Mouse (Mus musculus) stomach, embryonic 15.5 days (tissue): ENCODE results near the gene Tex46. TPM values are rescaled to one million over a fixed set of nuclear protein-coding genes. Genes with fewer than 3 reads are reported as not detected.

Source experiments
- ATAC-seq: fragments of 200-750 bp; cut with Nextera tagmentation; 2 replicates; pipeline ENCODE4 v1.8.0; 2017; ENCODE audit warnings: low read depth, moderate number of reproducible peaks, moderate TSS enrichment; ENCODE audit not compliant: insufficient read depth, low FRiP score
- H3K27ac ChIP-seq: fragments of 300-500 bp; sonication (generic); 2 replicates; pipeline ENCODE4 v1.5.1; 2015; ENCODE audit warnings: mild to moderate bottlenecking, inconsistent platforms
- H3K27me3 ChIP-seq: fragments of 300-500 bp; sonication (generic); replicated peaks from 2 replicates; pipeline ENCODE4 v1.6.1; 2015; ENCODE audit warnings: inconsistent platforms
- H3K36me3 ChIP-seq: fragments of 300-500 bp; sonication (generic); 2 replicates; pipeline ENCODE4 v1.6.1; 2015; ENCODE audit warnings: inconsistent platforms
- H3K4me1 ChIP-seq: fragments of 300-500 bp; sonication (generic); 2 replicates; pipeline ENCODE4 v1.6.1; 2015; ENCODE audit warnings: inconsistent platforms
- H3K4me2 ChIP-seq: fragments of 300-500 bp; sonication (generic); 2 replicates; pipeline ENCODE4 v1.6.1; 2015; ENCODE audit warnings: mild to moderate bottlenecking, inconsistent platforms
- H3K4me3 ChIP-seq: fragments of 300-500 bp; sonication (generic); replicated peaks from 2 replicates; pipeline ENCODE4 v1.5.1; 2015; ENCODE audit warnings: inconsistent platforms
- H3K9ac ChIP-seq: fragments of 300-500 bp; sonication (generic); 2 replicates; pipeline ENCODE4 v1.6.1; 2015; ENCODE audit warnings: inconsistent platforms
- H3K9me3 ChIP-seq: fragments of 300-500 bp; sonication (generic); 2 replicates; pipeline ENCODE4 v1.6.1; 2016; ENCODE audit warnings: inconsistent platforms
- WGBS: fragments of 180-500 bp; shearing (Covaris S2); methylation state at CpG from one replicate; pipeline ENCODE4 v1.1.7; 2015; 5-methylcytosine and 5-hydroxymethylcytosine counted together
- microRNA-seq: library from miRNA; unstranded; fragments of <30 nt; microRNA quantifications from one replicate; pipeline ENCODE4, GENCODE M21; 2016
- polyA plus RNA-seq: library from polyadenylated mRNA; unstranded; fragments of >200 nt; fragmentation: Nextera tagmentation; extraction: Ambion mirVana; gene quantifications from 2 replicates; pipeline ENCODE4 v1.2.1, GENCODE M21; 2015

Tex46 gene
- polyA plus RNA-seq, 1 experiment from 2014 or later, result not detected

DNA sequence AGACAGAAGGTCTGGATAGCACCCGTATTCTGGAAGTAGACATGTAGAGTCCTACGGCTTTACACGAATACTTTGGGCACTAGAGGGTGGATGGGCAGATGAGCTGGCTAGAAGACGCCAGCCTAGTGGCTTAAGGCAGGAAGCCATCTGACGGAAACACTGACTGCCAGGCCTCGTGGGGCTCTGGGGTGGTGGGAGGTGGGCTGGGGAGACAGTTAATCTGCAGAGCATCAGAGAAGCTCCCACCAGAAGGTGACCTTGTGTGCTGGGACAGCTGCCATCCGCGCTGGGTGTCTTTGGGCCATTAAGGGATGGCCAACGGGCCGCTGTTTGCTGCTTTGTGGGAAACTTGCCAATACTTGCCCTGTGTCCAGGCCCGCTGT, 42.3 kb downstream of the Tex46 start:
- Histone ChIP-seq H3K9me3 (no peaks in the 10 kb centered on the region), H3K4me1 (peaks cover 15% of the 10 kb centered on the region), H3K36me3 (peaks cover 16% of the 10 kb centered on the region), H3K27ac (no peak overlapping the region), H3K27me3 (no peaks in the 10 kb centered on the region), H3K9ac (no peak overlapping the region), H3K4me2 (no peak overlapping the region), H3K4me3 (no peak overlapping the region)
- 72% methylated on average over 11 of the region's 11 CpGs for WGBS
- ATAC-seq, result no peak

DNA sequence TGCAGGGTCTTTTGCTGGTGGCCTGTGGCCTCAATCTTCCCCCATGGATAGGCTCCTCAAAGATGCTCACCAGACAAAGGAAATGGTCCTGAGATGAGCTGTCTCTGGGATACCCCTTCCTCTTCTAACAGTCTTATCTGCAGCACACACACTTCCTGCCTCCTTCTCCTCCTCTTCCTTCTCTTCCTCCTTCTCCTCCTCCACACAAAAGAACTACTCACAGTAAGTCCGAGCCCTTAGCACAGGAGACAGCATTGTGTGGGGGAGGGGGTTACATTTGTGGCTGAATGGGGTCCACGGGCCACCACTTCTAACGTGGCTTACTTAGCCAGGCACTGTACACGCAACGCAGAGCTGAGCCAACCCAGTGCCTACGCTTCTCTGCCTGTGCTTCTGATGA, 42.8 kb downstream of the Tex46 start:
- H3K4me2 ChIP-seq, result no peak overlapping the region
- H3K27me3 ChIP-seq, result no peaks in the 10 kb centered on the region
- H3K9ac ChIP-seq, result no peak overlapping the region
- H3K36me3 ChIP-seq, result peaks cover 16% of the 10 kb centered on the region
- no peak overlapping the region for H3K4me3 ChIP-seq
- H3K4me1 ChIP-seq, result peaks cover 15% of the 10 kb centered on the region
- H3K27ac ChIP-seq, result no peak overlapping the region
- H3K9me3 ChIP-seq, result no peaks in the 10 kb centered on the region
- no peak for ATAC-seq
- WGBS, result 69% methylated on average over 6 of the region's 6 CpGs

DNA sequence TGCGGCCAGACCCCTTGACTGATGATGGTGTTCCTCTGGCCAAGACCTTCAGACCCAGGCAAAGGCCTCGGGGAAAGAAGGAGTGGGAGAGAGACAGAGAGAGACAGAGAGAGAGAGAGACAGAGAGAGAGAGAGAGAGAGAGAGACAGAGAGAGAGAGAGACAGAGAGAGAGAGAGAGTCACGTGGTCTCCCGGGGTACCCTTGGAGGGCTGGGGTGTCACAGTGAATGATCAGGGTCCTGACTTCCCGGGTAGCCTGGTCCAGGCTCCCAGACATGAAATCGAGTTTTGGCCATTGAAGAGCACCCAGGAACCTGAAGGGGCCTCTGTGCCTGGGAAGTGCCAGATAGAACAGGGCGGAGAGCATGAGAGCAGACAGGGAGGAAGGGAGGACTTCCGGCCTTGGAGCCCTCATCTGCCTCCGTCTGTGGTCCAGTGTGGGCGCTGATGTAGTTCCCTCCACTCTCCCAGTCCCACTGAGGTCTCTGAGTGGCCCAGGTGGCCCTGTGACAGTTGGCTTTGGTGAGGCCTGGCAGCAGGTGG, 43.5 kb downstream of the Tex46 start:
- no peak overlapping the region for H3K27ac ChIP-seq
- WGBS, result 79% methylated on average over 10 of the region's 10 CpGs
- ATAC-seq, result no peak
- H3K4me2 ChIP-seq, result no peak overlapping the region
- H3K9ac ChIP-seq, result no peak overlapping the region
- no peaks in the 10 kb centered on the region for H3K9me3 ChIP-seq
- peaks cover 14% of the 10 kb centered on the region for H3K4me1 ChIP-seq
- no peaks in the 10 kb centered on the region for H3K27me3 ChIP-seq
- no peak overlapping the region for H3K4me3 ChIP-seq
- peaks cover 16% of the 10 kb centered on the region for H3K36me3 ChIP-seq

DNA sequence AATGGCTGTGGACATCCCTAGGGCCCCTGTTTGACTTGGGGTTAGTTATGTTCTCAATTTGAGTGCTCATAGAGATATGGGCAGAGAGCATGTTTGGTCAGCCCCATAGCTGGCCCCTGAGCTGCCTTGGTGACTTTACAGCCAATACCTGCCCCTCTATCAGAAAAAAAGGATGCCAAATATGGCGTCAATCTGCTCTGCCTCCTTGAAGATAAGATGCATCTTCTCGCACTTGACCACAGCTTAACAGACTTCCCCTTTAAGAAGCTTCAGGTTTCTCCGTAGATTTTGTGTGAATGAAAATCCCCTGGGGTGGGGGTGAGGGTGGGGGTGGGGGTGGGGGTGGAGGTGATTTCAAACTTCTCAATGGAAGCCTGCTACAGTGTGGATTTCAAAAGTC, 47.7 kb downstream of the Tex46 start:
- no peak overlapping the region for H3K27ac ChIP-seq
- 60% methylated on average over 3 of the region's 3 CpGs for WGBS
- no peaks in the 10 kb centered on the region for H3K27me3 ChIP-seq
- no peak for ATAC-seq
- H3K4me3 ChIP-seq, result no peak overlapping the region
- H3K4me1 ChIP-seq, result no peaks in the 10 kb centered on the region
- H3K9me3 ChIP-seq, result no peaks in the 10 kb centered on the region
- H3K9ac ChIP-seq, result no peak overlapping the region
- H3K4me2 ChIP-seq, result no peak overlapping the region
- peaks cover 32% of the 10 kb centered on the region for H3K36me3 ChIP-seq

Small RNAs within 50 kb of the gene (microRNA-seq; reads per million reads assigned to microRNA genes)
- gene Gm22180, result not detected

Other genes with a start within 250 kb of the Tex46 start
- 0.30 and 0.31 TPM in 2 replicates for gene Htr1d, start 186.9 kb upstream of the Tex46 start, polyA plus RNA-seq
- gene 6030445D17Rik, start 148.2 kb upstream of the Tex46 start, polyA plus RNA-seq, result 0.32 and 0.41 TPM in 2 replicates
- 106 and 110 TPM in 2 replicates for gene Luzp1, start 140.7 kb upstream of the Tex46 start, polyA plus RNA-seq
- 32.1 and 35.5 TPM in 2 replicates for gene Kdm1a, start 7.7 kb upstream of the Tex46 start, polyA plus RNA-seq
- not detected in 2 replicates for gene Lactbl1, start 12.2 kb downstream of the Tex46 start, polyA plus RNA-seq
- 8.6 and 10.6 TPM in 2 replicates for gene Ephb2, start 225.6 kb downstream of the Tex46 start, polyA plus RNA-seq